Mouse (Mus musculus) erythroblast, embryonic 14.5 days (primary cell): Measurements from ENCODE around the gene Tmem102. TPM values are rescaled to one million over a fixed set of nuclear protein-coding genes. Genes with fewer than 3 reads are reported as not detected.

Source experiments
- H3K27me3 ChIP-seq: 2 replicates; pipeline ENCODE4 v1.6.1; 2012; ENCODE audit warnings: inconsistent platforms; ENCODE audit not compliant: control insufficient read depth
- H3K36me3 ChIP-seq: 2 replicates; pipeline ENCODE4 v1.6.1; 2012; ENCODE audit warnings: mild to moderate bottlenecking, inconsistent platforms; ENCODE audit not compliant: control insufficient read depth
- H3K4me1 ChIP-seq: 2 replicates; pipeline ENCODE4 v1.6.1; 2012; ENCODE audit warnings: inconsistent platforms; ENCODE audit not compliant: control insufficient read depth
- H3K4me3 ChIP-seq: replicated peaks from 2 replicates; pipeline ENCODE3; 2012; ENCODE audit warnings: moderate library complexity, mild to moderate bottlenecking, inconsistent platforms
- H3K9me3 ChIP-seq: 2 replicates; pipeline ENCODE4 v1.6.1; 2012; ENCODE audit warnings: low read length, inconsistent platforms, mixed read lengths; ENCODE audit not compliant: control insufficient read depth
- GATA1 ChIP-seq: IDR thresholded peaks from 2 replicates; pipeline ENCODE4 v1.6.1; 2012; ENCODE audit warnings: low read length, inconsistent platforms, mixed read lengths
- TAL1 ChIP-seq: IDR thresholded peaks from 3 replicates; pipeline ENCODE4 v1.6.1; 2012; ENCODE audit warnings: low read length, inconsistent platforms, mixed read lengths
- polyA plus RNA-seq: library from polyadenylated mRNA; stranded (reverse); fragments of >175 nt; gene quantifications from 2 replicates; pipeline ENCODE4 v1.2.3, GENCODE M21; 2012

Gene Tmem102
- polyA plus RNA-seq, 1 experiment = not detected

DNA sequence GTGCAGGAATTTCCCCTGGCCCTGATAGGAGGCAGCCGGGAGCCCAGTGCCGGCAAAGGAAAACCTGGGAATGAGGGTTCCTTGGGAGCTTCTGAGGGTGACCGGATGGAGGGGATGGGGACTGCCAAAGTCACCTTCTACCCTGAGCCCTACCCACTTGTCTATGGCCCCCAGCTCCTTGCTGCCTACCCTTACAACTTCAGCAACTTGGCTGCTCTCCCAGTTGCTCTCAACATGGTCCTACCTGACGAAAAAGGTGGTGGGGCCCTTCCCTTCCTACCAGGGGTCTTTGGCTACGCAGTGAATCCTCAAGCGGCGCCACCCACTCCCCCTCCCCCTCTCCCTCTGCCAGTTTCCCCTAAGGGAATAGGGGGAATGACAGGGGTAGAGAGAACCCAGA is 26.4 kb downstream of the Tmem102 start:
- Histone ChIP-seq H3K9me3 (no peaks in the 10 kb centered on the region), H3K4me1 (peaks cover 6% of the 10 kb centered on the region), H3K4me3 (no peak overlapping the region), H3K36me3 (peaks cover 2% of the 10 kb centered on the region; the same call in 1 of the 2 replicates), H3K27me3 (peaks cover 58% of the 10 kb centered on the region)
- TF ChIP-seq TAL1 (no peak), GATA1 (no peak)

DNA sequence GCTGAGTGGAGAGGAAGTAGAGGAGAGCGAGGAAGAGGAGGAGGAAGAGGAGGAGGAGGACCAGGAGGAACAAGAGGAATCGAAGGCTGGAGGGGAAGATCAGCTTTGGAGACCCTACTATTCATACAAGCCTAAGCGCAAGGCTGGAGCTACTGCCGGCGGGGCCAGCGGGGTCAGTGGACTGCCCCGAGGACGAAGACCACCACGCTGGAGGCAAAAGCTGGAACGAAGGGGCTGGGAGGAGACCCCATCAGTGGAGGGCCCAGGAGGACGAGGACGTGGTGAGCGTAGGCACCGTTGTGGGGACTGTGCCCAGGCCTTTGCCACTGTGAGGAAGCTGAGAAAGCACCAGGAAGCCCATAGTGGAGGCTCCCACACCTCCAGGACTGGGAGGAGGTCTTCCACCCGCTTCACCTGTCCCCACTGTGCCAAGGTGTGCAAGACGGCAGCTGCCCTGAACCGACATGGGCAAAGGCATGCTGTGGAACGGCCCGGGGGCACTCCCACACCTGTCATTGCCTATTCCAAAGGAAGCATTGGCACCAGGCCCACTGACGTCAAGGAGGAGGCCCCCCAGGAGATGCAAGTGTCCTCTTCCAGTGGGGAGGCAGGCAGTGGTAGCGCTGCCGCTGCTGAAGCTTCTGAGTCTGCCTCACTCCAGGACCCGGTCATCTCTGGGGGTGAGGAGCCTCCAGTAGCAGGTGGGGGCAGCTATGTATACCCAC is 27.0 kb downstream of the Tmem102 start:
- H3K4me3 ChIP-seq = no peak overlapping the region
- H3K36me3 ChIP-seq = peaks cover 2% of the 10 kb centered on the region; the same call in 1 of the 2 replicates
- H3K27me3 ChIP-seq = peaks cover 58% of the 10 kb centered on the region
- H3K4me1 ChIP-seq = peaks cover 6% of the 10 kb centered on the region
- no peaks in the 10 kb centered on the region for H3K9me3 ChIP-seq
- TF ChIP-seq TAL1 (no peak), GATA1 (no peak)

DNA sequence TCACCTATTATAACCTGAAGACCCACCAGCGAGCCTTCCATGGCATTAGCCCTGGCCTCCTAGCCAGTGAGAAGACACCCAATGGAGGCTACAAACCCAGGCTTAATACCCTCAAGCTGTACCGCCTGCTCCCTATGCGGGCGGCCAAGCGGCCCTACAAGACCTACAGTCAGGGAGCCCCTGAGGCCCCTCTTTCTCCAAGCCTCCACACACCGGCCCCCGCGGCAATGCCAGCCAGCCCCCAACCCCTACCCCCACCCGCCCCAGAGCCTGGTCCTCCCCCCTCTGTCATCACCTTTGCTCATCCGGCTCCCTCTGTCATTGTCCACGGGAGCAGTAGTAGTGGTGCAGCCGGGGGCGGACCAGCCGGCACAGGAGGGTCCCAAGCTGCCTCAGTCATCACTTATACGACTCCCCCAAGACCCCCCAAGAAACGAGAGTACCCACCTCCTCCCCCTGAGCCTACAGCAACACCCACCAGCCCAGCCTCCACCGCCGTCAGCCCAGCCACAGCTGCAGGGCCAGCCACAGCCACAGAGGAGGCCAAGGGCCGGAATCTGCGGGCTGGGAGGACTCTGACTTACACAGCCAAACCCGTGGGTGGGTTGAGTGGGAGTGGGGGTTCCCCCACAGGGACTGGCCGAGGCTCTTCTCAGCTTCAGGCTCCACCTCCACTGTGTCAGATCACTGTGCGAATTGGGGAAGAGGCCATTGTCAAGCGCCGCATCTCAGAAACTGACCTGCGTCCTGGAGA is 27.7 kb downstream of the Tmem102 start:
- TF ChIP-seq TAL1 = no peak
- no peak for TF ChIP-seq GATA1
- no peak overlapping the region for H3K4me3 ChIP-seq
- H3K27me3 ChIP-seq = peaks cover 56% of the 10 kb centered on the region
- H3K4me1 ChIP-seq = peaks cover 6% of the 10 kb centered on the region
- no peaks in the 10 kb centered on the region for H3K9me3 ChIP-seq
- peaks cover 2% of the 10 kb centered on the region; the same call in 1 of the 2 replicates for H3K36me3 ChIP-seq

DNA sequence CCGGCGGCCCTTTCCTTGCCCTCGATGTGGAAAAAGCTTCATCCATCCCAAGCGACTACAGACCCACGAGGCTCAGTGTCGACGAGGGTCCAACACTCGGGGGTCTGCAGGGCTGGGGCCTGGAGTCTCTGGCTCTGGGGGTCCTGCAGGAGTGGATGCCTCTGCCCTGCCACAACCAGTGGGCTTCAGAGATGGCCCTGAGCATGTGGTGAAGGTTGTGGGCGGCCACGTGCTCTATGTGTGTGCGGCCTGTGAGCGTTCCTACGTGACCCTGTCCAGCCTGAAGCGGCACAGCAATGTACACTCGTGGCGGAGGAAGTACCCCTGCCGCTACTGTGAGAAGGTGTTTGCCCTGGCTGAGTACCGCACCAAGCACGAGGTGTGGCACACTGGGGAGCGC is 28.9 kb downstream of the Tmem102 start:
- Histone ChIP-seq H3K4me1 (peaks cover 6% of the 10 kb centered on the region), H3K4me3 (no peak overlapping the region), H3K36me3 (peaks cover 2% of the 10 kb centered on the region; the same call in 1 of the 2 replicates), H3K27me3 (peaks cover 44% of the 10 kb centered on the region), H3K9me3 (no peaks in the 10 kb centered on the region)
- TF ChIP-seq GATA1 (no peak), TAL1 (no peak)

DNA sequence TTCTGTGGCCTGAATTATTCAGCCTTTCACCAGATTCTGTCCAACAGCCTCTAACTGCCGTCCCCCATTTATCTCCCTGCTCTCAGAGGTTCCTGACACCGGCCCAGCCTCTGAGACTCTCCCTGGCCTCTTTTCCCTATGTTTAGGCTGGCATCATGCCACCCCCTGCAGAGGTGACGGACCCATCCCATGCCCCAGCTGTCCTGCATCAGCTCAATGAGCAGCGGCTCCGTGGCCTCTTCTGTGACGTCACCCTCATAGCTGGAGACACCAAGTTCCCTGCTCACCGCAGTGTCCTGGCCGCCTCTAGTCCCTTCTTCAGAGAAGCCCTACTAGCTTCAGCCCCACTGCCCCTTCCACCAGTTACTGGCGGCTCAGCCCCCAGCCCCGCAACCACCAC is 29.7 kb downstream of the Tmem102 start:
- Histone ChIP-seq H3K9me3 (no peaks in the 10 kb centered on the region), H3K4me3 (no peak overlapping the region), H3K36me3 (peaks cover 2% of the 10 kb centered on the region; the same call in 1 of the 2 replicates), H3K27me3 (peaks cover 38% of the 10 kb centered on the region), H3K4me1 (peaks cover 6% of the 10 kb centered on the region)
- TF ChIP-seq GATA1 (no peak), TAL1 (no peak)

DNA sequence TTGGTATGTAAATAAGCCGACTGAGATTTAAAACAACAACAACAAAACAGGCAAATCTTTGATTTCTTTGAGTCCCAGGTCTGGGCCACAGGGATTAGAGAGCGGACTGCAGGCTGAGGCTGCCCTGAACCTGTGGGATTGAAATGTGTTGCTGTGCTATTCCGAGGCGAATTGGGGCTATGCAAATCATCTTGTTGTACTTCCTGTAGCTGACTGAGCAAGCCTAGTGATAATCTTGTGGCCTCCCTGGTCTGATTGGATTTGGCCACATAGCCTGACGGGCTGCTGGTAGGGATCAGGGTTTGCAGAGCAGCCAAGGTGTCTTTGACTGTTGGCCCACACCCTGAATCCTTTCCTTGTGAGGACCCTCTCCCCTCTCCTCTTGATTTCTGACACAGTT is 30.5 kb downstream of the Tmem102 start:
- H3K27me3 ChIP-seq = peaks cover 30% of the 10 kb centered on the region
- H3K36me3 ChIP-seq = peaks cover 2% of the 10 kb centered on the region; the same call in 1 of the 2 replicates
- no peaks in the 10 kb centered on the region for H3K9me3 ChIP-seq
- TF ChIP-seq GATA1 (no peak), TAL1 (no peak)
- no peak overlapping the region for H3K4me3 ChIP-seq
- peaks cover 6% of the 10 kb centered on the region for H3K4me1 ChIP-seq

DNA sequence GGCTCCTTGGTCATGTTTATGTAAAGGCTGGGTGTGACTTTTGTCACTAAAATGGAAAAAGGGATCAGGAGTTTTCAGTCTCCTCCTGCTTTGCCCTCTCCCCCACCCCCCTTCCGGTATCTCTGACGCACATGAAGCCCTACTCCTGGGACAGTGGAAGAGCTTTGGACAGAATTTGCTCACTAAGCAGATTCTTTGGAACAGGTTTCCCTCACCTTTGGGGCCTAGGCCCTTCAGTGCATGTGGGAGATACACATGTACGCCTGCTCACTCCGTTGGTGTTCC is 37.9 kb downstream of the Tmem102 start:
- H3K9me3 ChIP-seq = no peaks in the 10 kb centered on the region
- H3K4me3 ChIP-seq = no peak overlapping the region
- H3K4me1 ChIP-seq = peaks cover 31% of the 10 kb centered on the region
- H3K36me3 ChIP-seq = no peaks in the 10 kb centered on the region
- TF ChIP-seq GATA1 (no peak), TAL1 (no peak)
- peaks cover 16% of the 10 kb centered on the region for H3K27me3 ChIP-seq

DNA sequence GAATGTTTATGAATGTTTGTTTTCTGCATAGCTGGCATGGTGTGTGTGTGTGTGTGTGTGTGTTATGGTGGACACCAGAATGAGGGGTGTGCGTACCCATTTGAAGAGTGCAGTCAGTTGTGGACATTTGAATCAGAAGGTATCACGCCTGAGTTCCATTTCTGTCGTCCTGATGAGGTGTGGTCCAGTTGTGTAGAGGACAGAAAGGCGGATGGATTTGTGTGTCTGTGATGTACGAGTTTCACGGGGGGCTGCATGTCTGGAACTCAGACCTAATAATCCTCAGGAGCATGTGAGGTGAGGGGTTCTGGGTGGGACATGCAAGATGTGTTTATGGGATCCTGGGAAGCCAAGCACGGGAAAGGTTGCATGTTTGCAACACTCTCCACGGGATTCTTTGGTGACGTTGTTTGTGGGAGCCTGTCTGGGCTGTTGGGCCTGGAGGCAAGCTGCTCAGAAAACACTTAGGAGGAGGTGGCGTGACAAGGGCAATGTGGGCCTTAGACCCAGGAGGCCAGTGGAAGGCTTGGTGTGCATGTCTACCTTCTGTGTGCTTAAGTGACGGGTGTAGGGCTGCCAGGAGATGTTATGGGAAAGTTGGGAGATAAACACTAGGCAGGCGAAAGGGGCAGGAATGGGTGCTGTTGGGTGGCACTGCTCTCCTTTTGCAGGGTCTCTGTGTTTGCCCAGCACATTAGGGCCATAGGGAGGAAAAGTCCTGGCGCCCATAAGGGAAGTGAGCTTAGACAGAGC is 38.4 kb downstream of the Tmem102 start:
- TF ChIP-seq GATA1 = no peak
- TF ChIP-seq TAL1 = no peak
- Histone ChIP-seq H3K9me3 (no peaks in the 10 kb centered on the region), H3K4me3 (peak overlapping the region; percentile 71), H3K4me1 (peaks cover 31% of the 10 kb centered on the region), H3K36me3 (no peaks in the 10 kb centered on the region), H3K27me3 (peaks cover 16% of the 10 kb centered on the region)

DNA sequence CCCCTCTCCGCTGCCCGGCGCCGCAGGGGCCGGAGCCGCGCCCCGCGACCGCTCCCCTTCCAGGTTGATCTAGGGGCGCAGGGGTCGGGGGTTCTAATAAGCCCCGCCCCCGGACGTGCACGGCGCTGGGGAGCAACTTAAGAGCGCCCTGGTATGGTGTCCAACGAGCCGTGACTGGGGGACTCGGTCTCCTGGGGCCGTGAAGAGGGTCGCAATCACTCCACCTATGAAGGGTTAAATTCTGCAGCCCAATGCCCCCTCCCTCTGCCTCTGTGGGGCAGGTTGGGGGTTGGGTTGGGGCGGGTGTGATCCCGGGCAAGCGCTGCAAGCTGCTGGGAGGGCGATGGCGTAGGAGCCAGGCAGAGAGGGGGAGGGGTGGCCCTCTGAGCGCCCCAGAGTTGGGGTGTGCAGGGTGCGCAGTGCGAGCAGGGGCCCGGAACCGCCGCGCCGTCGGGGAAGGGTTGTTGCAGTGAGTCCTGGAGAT is 39.3 kb downstream of the Tmem102 start:
- H3K9me3 ChIP-seq = no peaks in the 10 kb centered on the region
- H3K27me3 ChIP-seq = peaks cover 16% of the 10 kb centered on the region
- H3K4me1 ChIP-seq = peaks cover 31% of the 10 kb centered on the region
- H3K36me3 ChIP-seq = no peaks in the 10 kb centered on the region
- H3K4me3 ChIP-seq = peak overlapping the region; percentile 71
- TF ChIP-seq GATA1 (no peak), TAL1 (no peak)
